Mouse (Mus musculus): ENCODE results near the gene Siglech.
"Not testable (repeated sequence)": the region's sequence is repeated elsewhere in the genome, so short reads cannot be mapped to it uniquely, and the experiment has no call there.

Gene Siglech

DNA sequence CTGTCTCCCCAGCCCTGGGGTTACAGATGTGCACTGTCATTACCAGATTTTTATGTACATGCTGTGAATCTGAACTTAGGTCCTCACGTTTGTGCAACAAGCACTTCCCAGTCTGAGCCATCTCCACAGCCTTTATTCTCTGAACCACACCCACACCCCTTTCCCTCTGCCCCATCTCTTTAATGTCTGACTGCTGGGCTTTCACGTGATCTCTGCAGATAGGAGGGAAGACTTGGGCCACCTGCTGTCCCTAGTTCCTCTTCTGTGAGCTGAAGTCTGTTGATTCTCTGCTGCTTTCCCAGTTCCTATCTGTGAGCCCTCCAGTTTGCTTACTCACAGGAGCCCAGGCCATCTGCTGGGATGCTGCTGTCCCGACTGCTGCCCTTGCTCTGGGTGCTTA, at the start of gene Siglech:
TSS of gene Siglech (plus strand) at position 253 of the 400 bp plus-strand sequence.
- no peak for DNase-seq

DNA sequence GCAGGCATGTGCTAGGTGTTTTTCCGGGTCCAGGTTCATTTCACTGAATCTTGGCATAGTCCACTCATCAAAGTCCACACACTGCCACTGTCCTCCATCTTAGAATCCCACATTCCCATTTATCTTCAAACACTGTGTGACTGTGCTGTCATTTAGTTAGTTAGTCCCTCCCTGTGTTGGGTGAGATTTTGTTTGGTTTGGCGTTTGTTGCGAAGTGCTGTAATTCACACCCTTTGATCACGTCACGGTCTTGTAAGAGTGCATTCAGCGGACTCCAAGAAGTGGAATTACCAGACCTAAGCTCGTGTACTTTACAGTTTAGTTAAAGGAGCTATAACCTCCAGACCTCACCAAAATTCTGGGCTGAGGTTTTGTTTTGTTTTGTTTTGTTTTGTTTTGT, 45.3 kb upstream of the Siglech start:
- no peak for DNase-seq

DNA sequence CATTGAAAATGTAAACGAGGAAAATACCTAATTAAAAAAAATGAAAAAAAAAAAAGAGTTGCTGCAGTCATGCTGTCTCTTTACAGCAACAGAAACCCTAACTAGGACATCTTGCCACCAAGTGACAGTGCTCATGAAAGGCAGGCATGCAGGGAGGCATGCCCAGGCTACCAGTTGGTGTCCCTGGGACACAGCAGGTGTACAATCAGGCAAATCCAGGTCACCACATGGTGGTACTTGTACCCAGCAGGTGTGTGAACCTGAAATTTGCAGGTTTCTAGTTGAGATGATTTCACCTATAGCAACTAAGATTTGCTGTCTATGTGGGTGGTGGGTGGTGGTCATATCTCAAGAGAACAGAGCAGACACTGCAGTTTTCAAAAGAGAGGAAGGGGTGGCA, 39.1 kb upstream of the Siglech start:
- no peak for DNase-seq

DNA sequence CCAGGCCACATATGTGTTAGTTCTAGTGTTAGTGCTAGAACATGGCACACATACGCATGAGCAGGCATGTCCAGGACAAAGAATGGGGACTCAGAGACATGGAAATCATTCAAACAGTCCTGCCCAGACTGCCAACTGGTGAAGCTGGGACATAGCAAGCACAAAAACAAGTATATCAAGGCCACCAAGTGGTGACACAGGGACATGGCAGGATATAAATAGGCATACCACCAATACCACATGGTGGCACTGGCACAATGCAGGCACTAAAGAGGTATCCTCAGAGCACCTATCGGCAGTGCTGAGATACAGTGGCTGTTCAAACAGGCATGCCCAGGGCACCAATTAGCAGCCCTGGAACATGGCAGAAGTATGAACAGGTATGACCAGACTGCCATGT, 33.5 kb upstream of the Siglech start:
- DNase-seq: no peak

DNA sequence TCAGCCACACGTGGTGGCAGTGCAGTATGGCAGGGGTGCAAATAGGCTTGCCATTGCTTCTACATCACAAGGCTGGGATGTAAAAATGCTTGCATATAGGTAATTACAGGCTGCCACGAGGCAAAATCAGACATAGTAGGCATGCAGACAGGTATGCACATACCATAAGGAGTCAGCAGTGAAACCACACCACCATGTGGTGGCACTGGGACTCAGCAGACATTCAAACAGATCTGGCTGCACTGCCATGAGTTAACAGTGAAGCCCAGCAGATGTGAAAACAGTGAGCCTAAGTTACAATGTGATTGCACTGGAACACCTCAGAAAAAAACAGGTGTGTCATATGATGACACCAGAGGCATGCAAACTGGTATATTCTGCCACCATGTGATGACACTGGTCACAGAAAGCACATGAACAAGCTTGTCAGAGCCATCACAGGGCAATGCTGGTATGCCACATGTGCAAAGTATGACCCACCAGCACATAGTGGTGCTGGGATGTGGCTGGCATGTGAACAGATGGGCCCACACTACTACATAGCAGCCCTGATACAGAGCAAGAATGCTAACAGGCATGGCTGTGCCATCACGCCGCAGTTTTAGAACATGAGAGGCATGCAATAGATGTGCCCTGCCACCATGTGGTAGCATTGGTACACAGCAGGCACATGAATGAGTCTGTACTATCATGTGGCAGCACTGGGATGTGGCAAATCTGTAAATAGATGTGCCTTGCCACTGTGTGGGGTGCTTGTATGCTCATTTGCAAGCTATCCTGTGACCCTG, 30.7 kb upstream of the Siglech start:
- DNase-seq: peak in 1 of 2 experiments; percentile 29

DNA sequence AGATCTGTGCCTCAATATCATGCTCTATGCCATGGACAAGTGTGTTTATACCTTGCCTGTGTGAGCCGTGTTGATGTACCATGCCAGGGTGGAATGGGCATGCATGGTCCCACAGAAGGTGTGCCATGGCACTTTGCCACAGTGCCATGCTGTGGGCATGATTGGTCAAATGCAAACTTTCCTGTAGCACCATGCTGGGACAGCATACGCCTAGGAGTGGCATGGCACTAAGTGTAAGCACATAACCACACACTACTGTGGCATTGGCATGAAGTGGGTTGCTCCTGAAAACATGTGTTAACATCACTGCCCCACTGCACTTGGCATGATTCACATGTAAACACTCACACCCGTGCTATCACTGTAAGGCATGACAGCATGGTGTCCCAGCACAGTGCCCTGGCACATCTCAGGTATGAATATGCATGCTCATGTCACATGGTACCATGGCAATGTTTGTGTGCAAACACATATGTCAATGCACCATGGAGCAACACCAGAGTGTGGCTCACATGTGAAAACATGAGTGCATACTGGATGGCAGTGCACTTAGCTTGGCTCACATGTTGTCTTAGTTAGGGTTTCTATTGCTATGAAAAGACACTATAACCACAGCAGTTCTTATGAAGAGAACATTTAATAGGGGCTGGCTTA, 24.2 kb upstream of the Siglech start:
- no peak for DNase-seq

DNA sequence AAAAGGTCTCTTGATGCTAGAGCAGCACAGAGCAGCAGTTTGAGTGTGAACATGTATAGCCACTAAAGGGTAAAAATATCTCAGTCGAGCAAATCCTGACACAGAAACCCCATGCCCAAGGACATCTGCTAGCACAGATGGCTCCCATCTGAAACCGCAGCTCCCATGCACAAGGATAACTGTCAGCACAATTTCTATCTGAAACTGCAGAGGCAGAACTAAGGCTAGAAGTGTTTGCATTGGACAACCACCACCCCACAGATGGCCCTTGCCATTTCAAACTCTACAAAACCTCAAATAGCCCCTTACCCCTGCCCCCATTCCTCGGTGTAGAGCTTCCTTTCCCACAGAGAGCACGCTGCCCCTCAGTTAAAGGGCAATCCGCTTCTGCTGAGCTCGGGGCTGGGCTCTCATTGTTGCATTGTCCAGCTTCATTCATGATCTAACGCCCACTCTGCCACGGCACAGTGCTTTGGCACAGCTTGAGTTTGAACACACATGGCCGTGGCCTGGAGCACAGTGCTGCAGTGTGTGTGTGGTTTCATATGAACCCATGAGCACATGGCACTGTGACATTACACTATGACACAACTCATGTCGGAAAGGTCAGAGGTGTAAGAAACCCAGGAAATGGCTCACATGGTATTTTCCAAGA, 23.3 kb upstream of the Siglech start:
- no peak for DNase-seq

DNA sequence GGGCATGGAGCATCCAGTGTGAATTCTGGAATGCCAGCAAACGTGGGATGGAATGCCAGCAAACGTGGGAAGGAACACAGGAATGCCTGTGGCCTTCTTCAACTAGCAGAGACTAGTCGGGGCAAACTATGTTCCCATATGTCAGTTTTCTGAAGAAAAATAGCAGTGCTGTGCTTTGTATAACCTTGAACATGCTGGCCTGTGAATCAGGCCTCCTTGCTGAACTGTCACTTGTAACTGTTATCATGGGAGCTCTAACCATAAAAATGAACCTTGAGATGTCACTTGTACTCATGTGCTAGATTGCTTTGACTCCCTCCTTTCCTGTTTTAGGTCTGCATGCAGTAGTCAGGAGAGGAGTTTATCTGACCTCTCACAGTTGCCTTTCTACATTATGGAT, 17.1 kb upstream of the Siglech start:
- DNase-seq: no peak

DNA sequence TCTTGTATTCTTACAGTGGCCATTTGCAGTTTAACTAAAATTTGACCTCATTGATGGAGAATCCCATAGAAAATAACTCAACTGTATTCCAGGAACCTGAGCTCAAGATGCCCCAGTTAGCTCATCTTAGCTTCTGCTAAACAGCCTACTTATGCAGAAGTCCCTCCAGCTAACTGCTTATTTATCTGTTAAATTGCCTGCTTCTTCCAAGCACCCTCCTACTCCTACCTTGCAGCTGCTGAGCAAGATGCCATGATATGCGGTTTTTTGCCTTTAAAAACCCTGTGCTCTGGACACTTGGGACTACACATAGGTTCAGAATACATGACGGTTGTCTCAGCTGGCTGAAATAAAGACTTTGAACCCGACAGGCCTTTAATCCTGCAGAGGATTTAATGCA, 8.6 kb upstream of the Siglech start:
- no peak for DNase-seq

DNA sequence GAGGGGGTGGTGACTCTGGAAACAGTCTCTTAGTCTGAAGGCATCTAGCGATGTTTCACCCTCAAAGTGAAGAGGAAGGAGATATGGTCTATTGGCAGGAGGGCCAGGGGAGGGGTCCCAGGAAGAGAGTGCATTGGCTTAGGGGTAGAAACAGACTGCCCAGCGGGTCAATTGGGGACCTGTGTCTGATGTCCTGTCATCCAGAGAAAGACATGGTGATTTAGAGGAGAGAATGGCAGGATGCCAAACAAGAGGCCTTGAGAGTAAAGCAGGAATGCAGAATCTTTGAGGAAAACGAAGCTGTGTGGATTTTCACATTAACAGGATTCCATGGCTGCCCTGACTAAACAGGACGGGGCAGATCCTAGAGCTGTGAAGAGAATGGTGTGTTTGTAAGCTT, 12.0 kb downstream of the Siglech start:
- DNase-seq: no peak

DNA sequence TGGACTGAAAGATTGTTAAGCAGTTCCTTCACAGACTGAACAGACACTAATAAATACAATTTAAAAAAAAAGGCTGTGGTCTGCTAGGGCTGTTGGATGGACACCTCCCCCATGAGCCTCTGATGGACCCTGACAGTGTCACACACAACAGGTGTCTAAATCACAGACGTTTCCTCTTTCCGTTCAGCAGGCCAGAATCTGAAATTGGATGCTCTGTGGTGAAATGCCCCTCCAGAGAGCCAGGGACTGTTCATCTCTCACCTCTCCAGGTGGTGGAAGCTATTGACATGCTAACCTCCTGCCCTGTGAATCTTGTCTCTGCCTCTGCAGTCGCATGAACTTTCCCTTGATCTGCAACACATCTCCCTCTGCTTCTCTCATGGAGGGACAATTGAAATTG, 14.5 kb downstream of the Siglech start:
- DNase-seq: no peak

DNA sequence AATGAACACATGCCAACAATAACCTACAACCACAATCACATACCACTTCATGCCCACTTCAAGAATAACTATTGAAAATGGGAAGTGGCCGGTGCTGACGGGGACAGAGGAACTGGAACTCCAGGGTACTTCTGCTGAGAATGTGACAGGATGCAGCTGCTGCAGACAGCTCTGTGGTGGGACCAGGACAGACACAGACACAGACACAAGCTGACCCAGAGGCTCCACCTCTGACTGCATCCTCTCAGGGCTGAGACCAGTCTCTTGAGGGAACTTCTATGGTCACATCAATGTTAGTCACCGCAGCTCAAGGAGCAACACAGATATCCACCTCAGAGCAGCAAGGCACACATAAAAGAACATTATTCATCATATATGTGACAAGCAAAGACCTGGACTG, 16.6 kb downstream of the Siglech start:
- DNase-seq: peak in 1 of 2 experiments; percentile 41

DNA sequence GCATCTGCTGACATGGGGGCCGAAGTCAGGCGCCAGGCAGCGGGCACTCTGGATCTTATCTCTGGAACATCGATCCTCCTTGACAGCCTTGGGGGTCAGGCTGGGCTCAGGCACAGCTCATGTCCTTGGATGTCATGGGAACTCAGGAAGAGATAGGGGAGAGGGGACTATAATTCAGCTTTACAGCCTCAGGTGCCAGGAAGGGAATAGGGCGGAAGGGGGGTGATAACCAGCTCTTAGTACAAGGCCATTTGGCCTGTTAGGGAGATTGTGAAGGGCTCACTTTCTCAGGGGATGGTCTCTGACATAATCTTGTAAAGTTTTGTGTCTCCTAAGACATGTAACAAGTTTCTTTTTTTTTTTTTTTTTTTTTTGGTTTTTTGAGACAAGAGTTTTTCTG, 22.6 kb downstream of the Siglech start:
- DNase-seq: not testable (repeated sequence)

DNA sequence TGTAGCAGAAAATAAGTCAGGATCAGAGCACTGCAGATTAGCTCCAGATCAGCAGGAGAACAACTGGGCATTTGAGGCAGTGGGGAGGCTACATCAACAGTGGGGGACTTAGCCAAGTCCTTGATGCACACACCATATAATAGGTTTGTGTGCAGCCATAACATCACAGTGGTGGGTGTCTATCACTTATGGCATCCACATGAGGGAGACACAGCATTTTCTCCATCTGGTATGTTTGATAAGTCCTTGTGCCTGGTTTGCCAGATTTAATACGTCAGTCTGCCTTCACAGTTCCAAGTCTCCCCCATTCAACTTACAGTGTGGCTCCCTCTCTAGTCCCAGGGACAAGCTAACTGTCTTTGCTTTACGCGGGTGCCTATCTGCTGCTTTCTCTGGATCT, 24.3 kb downstream of the Siglech start:
- DNase-seq: no peak

DNA sequence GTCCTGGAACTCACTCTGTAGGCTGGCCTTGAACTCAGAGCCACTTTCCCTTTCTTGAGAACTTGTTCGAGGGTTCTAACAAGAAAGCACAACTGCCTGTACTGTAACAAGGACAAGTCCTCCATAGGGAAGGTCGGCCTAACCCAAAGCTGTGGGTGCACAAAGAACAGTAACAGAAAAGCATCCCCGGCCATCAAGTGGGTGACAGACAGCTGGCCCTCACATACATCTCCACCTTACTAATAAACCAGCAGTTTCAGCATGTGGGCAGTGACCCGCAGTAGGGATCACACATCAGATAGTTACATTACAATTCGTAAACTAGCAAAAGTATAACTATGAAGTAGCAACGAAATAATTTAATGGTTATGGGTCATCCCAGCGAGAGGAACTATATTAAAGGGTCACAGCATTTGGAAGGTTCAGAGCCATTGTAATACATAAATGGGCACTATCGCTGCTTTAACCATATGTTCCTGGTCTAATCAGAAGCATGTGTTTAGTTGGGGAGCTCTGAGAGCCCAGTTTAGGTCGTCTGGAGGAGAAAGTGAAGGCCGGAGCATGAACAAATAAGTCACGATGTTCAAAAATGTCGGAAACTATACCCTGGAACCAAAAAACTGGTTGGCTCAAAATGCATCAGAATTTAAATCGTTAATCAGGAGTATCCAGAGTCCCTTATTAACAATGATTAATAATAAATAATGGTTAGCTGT, 25.4 kb downstream of the Siglech start:
- DNase-seq: no peak

DNA sequence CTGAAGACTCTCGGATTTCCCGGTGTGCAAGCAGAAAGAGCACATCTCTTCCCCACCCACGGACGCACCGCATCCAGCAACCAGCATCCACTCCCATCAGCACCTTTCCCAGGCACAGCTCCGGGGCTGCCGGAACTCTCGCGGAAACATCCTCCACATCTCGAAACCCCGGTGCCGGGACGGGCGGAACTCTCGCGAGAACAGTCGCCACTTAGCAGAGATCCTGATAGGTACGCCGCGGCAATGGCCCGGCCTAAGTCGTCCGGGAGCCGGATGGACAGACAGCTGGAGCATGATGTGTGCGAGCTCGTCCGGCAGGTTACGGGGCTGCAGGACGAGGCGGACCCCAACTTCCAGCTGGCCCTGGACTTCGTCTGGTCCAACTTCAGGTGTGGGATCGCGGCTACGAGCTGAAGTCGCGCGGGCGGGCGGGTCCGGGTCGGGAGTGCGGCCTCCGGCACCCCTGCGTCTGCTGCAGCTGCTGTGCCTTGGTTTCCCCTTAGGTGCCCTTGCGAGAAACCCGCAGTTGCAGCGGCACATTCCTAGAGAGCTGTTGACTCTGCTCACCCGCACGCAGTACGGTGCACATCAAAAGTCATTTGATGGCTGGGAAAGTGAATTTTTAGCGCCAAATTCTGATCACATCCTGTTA, 26.1 kb downstream of the Siglech start, which contains the start of gene Tubgcp5:
TSS of gene Tubgcp5 (plus strand) at position 203 of the 652 bp plus-strand sequence.
- peak; percentile 99 for DNase-seq

DNA sequence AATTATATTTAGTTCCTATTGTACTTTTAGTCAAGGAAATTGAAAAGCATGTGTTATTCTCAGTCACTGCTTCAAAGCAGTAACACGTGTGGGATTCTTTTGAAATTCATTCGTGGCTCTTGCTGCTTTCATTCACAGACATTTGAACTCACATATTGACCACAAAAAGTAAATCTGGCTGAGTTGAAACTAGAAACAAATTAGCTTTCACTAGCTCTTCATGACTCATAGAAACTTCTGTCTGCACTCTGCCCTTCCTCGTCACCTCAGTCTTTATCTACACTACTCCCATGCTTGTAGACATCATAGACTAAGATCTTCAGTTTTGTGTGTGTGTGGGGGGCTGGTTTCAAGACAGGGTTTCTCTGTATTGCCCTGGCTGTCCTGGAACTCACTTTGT, 32.0 kb downstream of the Siglech start:
- DNase-seq: no peak

DNA sequence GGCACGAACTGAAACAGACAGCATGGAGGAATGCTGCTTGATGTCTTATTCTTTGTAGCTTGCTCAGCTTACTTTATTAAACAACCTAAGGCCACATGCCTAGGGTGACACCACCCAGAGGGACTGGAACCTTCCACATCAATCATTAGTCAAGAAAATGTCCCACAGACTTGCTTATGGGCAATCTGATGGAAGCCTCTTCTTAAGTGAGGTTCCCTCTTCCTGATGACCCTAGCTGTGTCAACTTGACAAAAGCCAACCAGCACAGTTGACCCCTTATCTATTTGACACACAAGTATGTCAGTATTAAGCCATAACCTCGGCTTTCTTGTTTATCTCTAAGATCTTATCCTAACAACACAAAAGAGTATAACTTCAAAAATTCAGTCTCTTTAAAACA, 42.0 kb downstream of the Siglech start:
- DNase-seq: no peak

DNA sequence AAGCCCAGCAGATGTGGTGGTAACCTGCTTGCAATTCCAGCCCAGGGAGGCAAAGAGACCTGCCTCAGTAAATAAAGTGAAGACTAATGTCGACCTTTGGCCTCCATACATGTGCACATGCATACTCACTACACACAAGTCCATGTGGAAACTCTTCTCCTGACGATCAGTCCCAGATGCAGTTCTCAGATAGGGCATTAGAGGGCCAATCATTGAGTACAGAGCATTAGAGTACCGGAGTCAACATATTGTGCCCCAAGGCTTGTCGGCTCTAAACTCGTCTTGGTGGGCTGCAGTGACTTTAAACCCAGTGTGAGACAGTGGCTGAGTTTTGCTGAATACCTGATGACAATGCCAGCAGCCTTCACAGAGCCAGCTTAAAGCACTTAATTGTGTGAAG, 56.5 kb downstream of the Siglech start:
- DNase-seq: no peak

DNA sequence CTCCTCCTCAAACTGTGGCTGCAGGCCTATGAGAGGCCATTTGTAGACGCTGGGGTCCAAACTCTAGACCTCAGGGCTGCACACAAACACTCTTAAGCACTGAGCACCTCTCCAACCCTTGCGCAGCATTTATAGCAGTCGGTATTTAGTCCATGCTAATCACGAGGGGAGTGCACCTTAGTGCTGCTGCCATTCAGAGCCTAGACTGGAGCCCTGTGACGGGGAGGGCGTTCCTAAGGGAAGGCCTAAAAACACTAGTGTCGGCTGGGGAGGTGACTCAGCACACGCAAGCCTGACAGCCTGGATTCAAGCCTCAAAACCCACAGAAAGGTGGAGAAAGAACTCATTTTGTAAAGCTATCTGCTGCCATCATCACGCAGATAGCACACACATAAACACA, 59.6 kb downstream of the Siglech start:
- no peak for DNase-seq

All from kidney, postnatal 25 days (tissue).